Mouse (Mus musculus) ES-E14 (cell line): Measurements from ENCODE around the gene Cux2.

ENCODE experiments used
- ZC3H11A ChIP-seq: IDR thresholded peaks from 2 replicates; pipeline ENCODE4 v1.6.1; 2012; ENCODE audit warnings: low read depth, mild to moderate bottlenecking, inconsistent platforms, low read length, borderline replicate concordance
- ZNF384 ChIP-seq: IDR thresholded peaks from 2 replicates; pipeline ENCODE4 v1.6.1; 2012; ENCODE audit warnings: low read depth, low read length, inconsistent platforms

GRCm38 (mm10) chr5:121843138-121843905 lies 206.6 kb downstream of the Cux2 start:
- TF ChIP-seq ZNF384 (no peak), ZC3H11A (no peak)
